Mouse (Mus musculus) kidney, postnatal 0 days (tissue): ENCODE data around the gene B9d2. TPM values are rescaled to one million over a fixed set of nuclear protein-coding genes. Genes with fewer than 3 reads are reported as not detected.

Experiments used
- ATAC-seq: fragments of 200-750 bp; cut with Nextera tagmentation; replicated peaks from 2 replicates; pipeline ENCODE4 v1.8.0; 2017; ENCODE audit warnings: low read depth, moderate number of reproducible peaks, moderate TSS enrichment, moderate library complexity; ENCODE audit not compliant: low FRiP score
- DNase-seq: peaks from one replicate; pipeline ENCODE4 v3.0.0-alpha.2; 2016; ENCODE audit warnings: low spot score
- H3K27ac ChIP-seq: fragments of 300-500 bp; sonication (generic); 2 replicates; pipeline ENCODE4 v1.5.1; 2014; ENCODE audit warnings: mild to moderate bottlenecking
- H3K27me3 ChIP-seq: fragments of 300-500 bp; sonication (generic); 2 replicates; pipeline ENCODE4 v1.6.1; 2014; ENCODE audit warnings: low read length, mixed read lengths; ENCODE audit not compliant: insufficient read depth
- H3K36me3 ChIP-seq: fragments of 300-500 bp; sonication (generic); 2 replicates; pipeline ENCODE4 v1.6.1; 2014; ENCODE audit warnings: low read length, mixed read lengths; ENCODE audit not compliant: insufficient read depth
- H3K4me1 ChIP-seq: fragments of 300-500 bp; sonication (generic); replicated peaks from 2 replicates; pipeline ENCODE4 v1.6.1; 2014; ENCODE audit warnings: antibody characterized with exemption, low read length, mixed read lengths; ENCODE audit not compliant: insufficient read depth
- H3K4me2 ChIP-seq: fragments of 300-500 bp; sonication (generic); 2 replicates; pipeline ENCODE4 v1.6.1; 2014; ENCODE audit warnings: mild to moderate bottlenecking, low read length, moderate library complexity, mixed read lengths
- H3K4me3 ChIP-seq: fragments of 300-500 bp; sonication (generic); replicated peaks from 2 replicates; pipeline ENCODE4 v1.5.1; 2014; ENCODE audit warnings: low read depth, low read length
- H3K9ac ChIP-seq: fragments of 300-500 bp; sonication (generic); 2 replicates; pipeline ENCODE4 v1.6.1; 2014; ENCODE audit warnings: low read depth, low read length
- H3K9me3 ChIP-seq: fragments of 300-500 bp; sonication (generic); replicated peaks from 2 replicates; pipeline ENCODE4 v1.6.1; 2016; ENCODE audit warnings: low read length, inconsistent platforms, mixed read lengths
- CTCF ChIP-seq: IDR thresholded peaks from 2 replicates; pipeline ENCODE4 v1.5.1; 2016; ENCODE audit warnings: antibody characterized with exemption, low read depth, mild to moderate bottlenecking, moderate library complexity
- WGBS: fragments of 180-500 bp; shearing (Covaris S2); extraction: QIAGEN DNeasy Blood & Tissue Kit; methylation state at CpG from one replicate; pipeline ENCODE4 v1.1.7; 2014; 5-methylcytosine and 5-hydroxymethylcytosine counted together
- polyA plus RNA-seq: library from polyadenylated mRNA; unstranded; fragments of >200 nt; fragmentation: Nextera tagmentation; extraction: Ambion mirVana; gene quantifications from 2 replicates; pipeline ENCODE4 v1.2.1, GENCODE M21; 2015

Gene B9d2
- polyA plus RNA-seq, 1 experiment from 2014 or later, result 31.4 TPM

DNA sequence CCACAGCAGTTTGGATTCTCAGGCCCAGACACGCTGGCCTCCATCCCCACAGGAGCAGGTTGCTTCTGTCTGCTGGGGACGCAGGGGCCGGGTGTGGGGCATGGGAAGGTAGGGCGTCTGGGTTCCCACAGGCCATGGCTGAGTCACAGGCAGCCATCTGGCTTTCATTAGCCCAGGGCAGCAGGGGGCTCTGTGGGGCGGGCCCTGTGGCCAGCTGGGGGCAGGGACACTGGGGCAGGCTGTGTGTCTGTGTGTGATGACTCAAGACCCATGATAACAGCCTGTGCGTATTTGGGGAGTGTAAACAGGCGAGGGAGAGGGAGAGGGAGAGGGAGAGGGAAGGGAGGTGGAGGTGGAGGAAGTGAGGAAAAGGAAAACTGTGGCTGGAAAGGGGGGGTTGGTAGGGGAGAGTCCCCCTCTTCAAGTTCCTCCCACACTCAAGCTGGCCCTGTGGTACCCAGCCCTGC lies 31.2 kb downstream of the B9d2 start:
- no peak overlapping the region for H3K27ac ChIP-seq
- ATAC-seq (no peak), DNase-seq (no peak)
- no peak overlapping the region for H3K4me2 ChIP-seq
- TF ChIP-seq CTCF, result no peak
- 34% methylated on average over 6 of the region's 7 CpGs for WGBS
- H3K4me1 ChIP-seq, result peaks cover 15% of the 10 kb centered on the region
- no peak overlapping the region for H3K4me3 ChIP-seq
- H3K36me3 ChIP-seq, result peaks cover 43% of the 10 kb centered on the region
- no peaks in the 10 kb centered on the region for H3K27me3 ChIP-seq
- no peaks in the 10 kb centered on the region for H3K9me3 ChIP-seq
- no peak overlapping the region for H3K9ac ChIP-seq

DNA sequence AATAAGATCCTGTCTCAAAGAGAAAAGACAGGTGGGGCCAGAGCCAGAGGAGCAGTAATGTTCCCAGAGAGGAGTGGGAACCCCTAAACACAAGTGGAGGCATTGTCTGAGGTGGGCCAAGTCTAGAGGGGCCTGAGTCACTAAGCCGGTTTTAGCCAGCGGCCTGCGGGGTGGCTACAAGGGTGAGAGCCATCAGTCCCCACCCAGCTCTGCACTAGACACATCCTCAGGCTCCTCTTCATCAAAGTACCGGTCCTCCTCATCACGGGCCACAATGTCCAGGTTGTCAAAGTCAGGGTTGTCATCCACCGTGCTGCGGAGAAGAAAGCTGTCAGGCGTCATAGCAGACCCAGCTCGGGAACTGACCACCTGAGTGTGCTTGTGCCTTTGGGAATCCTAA lies 32.2 kb downstream of the B9d2 start:
- Histone ChIP-seq H3K4me3 (no peak overlapping the region), H3K27me3 (no peaks in the 10 kb centered on the region), H3K4me2 (no peak overlapping the region), H3K9ac (no peak overlapping the region), H3K27ac (no peak overlapping the region), H3K4me1 (peaks cover 12% of the 10 kb centered on the region), H3K36me3 (peaks cover 43% of the 10 kb centered on the region), H3K9me3 (no peaks in the 10 kb centered on the region)
- DNase-seq (no peak), ATAC-seq (no peak)
- WGBS, result 83% methylated on average over 9 of the region's 9 CpGs
- TF ChIP-seq CTCF, result no peak

DNA sequence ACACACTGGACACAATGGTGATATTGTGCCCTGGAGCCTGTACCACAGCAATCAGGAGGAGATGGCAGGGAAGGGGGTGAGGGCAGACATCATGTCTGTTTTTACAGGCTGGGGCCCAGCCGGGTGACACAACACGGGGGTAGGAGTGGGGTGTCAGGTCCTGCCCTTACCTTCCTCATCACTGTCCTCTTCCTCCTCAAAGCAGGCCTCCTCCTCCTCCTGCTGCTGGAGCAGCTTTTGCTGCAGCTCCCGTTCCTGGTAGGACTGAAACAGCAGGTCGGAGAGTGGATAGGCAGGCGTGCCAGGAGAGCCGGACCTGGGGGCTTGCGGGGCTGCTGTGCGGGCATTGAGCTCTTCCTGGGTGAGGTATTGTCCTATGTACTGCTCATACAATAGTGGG lies 34.0 kb downstream of the B9d2 start:
- Histone ChIP-seq H3K27ac (no peak overlapping the region), H3K4me3 (no peak overlapping the region), H3K9ac (no peak overlapping the region), H3K27me3 (no peaks in the 10 kb centered on the region), H3K36me3 (peaks cover 43% of the 10 kb centered on the region), H3K9me3 (no peaks in the 10 kb centered on the region), H3K4me2 (no peak overlapping the region), H3K4me1 (peaks cover 12% of the 10 kb centered on the region)
- DNase-seq, result no peak
- no peak for TF ChIP-seq CTCF
- WGBS, result 93% methylated on average over 8 of the region's 8 CpGs
- ATAC-seq, result no peak

DNA sequence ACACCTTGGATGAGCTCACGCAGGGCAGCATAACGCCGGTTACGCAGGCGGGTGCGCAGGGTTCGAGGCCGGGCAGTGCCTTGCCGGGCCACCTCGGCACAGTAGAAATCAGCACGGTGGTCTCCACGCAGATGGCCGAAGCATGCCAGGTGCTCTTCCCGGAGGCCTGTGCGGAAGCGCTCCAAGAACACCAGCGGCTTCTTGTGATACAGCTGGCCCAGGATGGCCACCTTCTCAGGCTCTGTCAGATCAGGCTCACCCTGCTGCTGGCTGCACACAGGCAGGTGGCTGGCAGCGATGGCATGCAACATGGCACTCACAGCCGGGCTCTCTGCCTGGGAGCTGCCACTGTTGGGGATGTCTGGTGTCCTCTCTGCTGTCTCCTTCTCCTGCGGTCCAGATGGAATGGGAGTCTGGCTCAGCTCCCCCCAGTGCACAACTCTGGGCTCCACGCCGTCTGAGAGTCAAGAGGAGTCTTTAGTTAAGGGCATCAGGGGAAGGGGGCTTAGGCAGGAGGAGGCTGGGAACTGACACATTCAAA lies 35.2 kb downstream of the B9d2 start:
- DNase-seq (no peak), ATAC-seq (no peak)
- Histone ChIP-seq H3K36me3 (peaks cover 47% of the 10 kb centered on the region), H3K9ac (no peak overlapping the region), H3K9me3 (no peaks in the 10 kb centered on the region), H3K4me2 (no peak overlapping the region), H3K27me3 (no peaks in the 10 kb centered on the region), H3K4me3 (no peak overlapping the region), H3K4me1 (peaks cover 12% of the 10 kb centered on the region; the same call in 1 of the 2 replicates), H3K27ac (no peak overlapping the region)
- TF ChIP-seq CTCF, result no peak
- 96% methylated on average over 22 of the region's 22 CpGs for WGBS

DNA sequence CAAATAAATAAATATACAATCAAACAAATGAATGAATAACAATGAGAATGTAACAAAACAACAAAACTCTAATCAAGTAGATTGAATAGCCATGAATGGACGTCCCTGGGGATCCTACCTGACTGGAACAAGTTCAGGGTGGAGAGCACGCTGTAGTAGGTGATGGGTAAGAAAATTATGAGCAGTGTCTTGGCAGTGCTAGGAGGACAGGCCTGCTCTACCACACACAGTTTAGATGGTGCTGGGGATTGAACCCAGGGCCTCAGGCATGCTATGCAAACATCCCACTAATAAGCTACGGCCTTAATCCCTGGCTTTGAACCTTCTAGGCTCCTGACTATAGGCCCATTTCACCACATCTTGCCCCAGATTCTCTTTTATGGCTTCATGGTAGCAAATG lies 36.9 kb downstream of the B9d2 start:
- H3K27ac ChIP-seq, result no peak overlapping the region
- 0 out of 2 replicates have a peak overlapping the region, but pooled peaks have one; percentile 71 for H3K9ac ChIP-seq
- TF ChIP-seq CTCF, result no peak
- 86% methylated on average over 3 of the region's 3 CpGs for WGBS
- H3K4me1 ChIP-seq, result peaks cover 8% of the 10 kb centered on the region; the same call in 1 of the 2 replicates
- H3K4me3 ChIP-seq, result no peak overlapping the region
- H3K36me3 ChIP-seq, result peaks cover 50% of the 10 kb centered on the region
- ATAC-seq, result no peak
- H3K4me2 ChIP-seq, result peak overlapping the region; percentile 83
- H3K27me3 ChIP-seq, result no peaks in the 10 kb centered on the region
- no peaks in the 10 kb centered on the region for H3K9me3 ChIP-seq
- DNase-seq, result no peak

DNA sequence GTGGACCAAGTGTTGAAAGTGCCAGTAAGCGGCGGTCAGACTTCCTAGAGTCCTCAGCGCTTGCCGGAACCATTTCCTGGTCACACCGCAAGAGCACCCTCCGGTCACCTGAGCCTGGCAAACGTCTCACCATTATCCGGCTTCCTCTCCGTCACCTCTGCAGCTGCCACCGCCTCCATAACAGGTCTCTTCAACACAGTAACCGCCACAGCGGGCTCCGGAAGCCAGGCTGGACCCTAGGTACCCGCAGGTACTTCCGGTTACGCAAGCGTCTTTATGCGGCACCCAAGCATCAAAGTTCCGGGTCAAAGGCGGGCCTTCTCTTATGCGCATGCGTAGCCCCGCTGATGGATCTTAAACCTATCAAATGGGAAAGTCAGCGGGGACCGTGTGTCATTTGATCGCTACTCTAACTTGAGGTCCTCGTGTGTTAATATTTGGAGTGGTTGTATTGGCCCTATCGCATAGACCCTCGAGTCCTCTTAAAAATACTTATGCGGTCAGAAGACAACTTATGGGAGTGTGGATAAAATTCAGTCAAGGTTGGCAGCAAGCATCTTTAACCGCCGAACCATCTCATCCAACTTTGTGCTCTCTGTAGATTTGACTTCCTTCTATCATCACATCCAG lies 38.3 kb downstream of the B9d2 start, which contains the start of gene Ccdc97:
Gene Ccdc97, minus strand, starts transcription at position 301 of the 630 bp plus-strand sequence.
- Histone ChIP-seq H3K27me3 (no peaks in the 10 kb centered on the region), H3K4me1 (peaks cover 8% of the 10 kb centered on the region; the same call in 1 of the 2 replicates), H3K9me3 (no peaks in the 10 kb centered on the region), H3K27ac (peak within 1 kb of the TSS; percentile 90), H3K9ac (peak within 1 kb of the TSS; percentile 71), H3K4me3 (peak within 1 kb of the TSS; percentile 66), H3K4me2 (peak within 1 kb of the TSS; percentile 83), H3K36me3 (peaks cover 51% of the 10 kb centered on the region)
- 4% methylated on average over 32 of the region's 32 CpGs for WGBS
- DNase-seq (peak; percentile 97), ATAC-seq (peak; percentile 80)
- no peak for TF ChIP-seq CTCF
